Mouse (Mus musculus) NIH3T3 (cell line): Measurements from ENCODE around the gene Sufu.

Experiments used
- DNase-seq: peaks from one replicate; pipeline ENCODE4 v3.0.0-alpha.2; 2012; ENCODE audit warnings: low read depth

Gene Sufu

DNA sequence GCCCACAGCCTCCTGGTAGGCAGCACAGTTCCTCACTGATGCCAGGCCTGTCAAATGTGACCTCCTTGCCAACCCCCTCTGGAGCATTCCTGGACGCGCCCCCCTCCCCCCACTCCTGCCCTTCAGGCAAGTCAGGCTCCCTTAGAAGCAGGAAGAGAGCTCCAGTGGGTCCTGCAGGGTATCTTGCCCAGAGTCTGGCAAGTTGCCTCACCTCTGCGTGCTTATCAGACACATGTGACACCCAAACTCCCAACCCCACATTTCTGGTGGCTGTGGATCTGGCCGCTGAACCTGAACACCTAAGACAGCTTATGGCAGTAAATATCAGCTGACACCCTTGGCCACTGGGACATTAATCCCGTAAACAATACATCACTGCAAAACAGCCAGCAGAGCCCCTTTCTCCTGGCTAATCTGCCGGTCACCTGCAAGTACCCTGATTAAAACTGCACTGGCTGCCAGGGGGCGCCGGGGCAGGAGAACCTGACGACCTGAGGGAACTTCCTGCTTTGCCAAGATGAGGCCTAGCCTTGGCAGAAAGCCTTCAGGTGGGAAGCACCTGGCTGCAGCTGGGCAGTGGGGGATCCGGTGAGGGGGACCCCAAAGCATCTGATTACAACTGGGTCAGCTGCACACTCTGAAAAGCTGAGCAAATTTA is 135.5 kb downstream of the Sufu start:
- DNase-seq: no peak

DNA sequence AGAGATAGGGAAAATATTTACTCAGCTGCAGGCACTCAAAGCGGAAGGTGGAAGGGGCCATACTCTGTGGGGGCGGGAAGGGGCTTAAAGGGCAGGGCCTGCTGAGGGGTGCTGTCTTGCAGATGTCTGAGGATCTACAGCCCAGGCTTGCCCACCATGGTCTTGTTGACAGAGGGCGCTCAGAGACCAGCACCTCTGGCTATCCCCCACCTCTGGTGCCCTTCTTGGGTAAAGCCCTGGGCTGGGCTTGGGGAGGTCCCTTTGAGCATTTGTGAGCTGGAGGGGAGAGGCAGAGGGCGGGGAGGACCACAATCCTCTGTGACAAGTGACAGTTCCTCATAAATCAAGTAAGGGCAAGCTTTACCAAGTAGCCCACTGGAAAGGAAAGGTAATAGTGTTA is 136.4 kb downstream of the Sufu start:
- no peak for DNase-seq

DNA sequence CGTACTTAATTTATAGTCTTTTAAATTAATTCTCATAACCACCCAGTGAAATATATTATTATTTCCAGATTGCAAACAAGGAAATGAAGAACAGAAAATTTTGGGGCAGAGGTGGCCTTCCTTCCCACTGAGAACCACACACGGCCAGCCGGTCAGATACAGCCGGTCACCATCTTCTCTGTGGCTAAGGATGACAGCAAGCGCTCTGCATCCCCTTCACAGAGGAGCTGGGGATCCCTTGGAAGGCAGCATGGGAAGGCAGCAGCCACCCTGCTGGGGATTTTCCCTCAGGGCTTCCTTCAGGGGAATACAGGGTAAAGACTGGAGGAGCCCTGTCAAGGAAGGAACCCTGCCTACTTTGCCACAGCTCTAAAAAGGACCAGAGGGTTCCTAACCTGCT is 136.8 kb downstream of the Sufu start:
- no peak for DNase-seq

DNA sequence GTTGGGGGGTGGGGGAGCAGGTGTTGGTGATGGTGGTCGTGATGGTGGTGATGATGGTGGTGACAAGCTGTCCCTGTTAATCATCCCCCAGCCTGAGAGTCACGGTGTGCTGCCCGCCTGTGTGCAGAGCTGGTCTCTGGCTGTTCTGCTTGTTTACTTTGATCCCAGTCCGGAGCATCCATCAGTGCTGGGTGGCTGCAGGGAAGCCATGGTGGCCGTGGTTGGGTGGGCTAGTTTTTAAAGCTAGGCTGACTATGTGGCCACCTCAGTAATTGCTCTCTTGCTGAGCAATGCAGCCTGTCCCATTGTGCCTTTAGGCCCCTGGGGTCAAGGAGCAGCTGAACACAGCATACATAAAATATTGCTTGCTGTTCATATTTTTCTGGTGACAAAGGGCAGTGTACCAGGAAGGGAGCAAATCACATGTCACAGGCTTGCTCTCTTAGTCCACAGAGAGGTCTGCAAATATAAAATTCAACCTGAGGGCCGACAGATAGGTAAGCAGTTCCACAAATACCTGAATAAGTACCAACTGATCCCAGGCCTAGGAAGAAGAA is 137.9 kb downstream of the Sufu start:
- no peak for DNase-seq

DNA sequence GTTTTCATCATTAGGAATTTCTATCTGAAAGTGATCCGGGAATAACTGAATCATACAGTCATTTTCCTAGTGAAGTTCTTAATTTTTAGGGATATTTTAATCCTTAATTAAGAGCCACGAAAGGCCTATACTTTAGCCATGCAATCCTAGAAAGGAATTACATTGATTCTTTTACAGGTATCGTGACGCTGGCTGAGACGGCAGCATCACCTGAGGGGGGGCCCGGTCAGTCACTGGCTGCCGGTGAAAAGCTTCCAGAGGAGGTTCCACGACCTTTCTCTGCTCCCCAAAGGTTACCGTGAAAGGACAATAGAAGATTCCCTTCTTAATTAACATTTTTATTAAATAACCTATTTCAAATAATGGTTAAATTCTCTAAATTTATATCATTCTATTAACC is 140.7 kb downstream of the Sufu start:
- DNase-seq: no peak

DNA sequence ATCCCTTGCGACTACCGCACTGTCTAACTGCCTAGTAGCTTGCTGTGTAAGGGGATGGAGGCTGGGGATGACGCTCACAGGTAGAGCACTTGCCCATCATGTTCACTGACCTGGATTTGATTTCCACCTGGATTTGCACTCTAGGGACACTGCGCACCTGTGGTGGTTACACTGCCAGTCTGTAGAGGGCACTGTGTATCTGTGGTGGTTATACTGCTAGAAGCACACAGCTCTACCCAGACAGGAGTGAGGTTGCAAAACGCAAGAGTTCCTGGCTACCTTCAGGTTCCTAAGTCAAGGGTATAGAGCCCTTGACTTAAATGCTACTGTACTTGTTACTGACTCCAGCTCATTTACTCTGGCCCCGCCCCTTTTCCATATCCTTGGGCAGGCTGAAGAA is 141.5 kb downstream of the Sufu start:
- DNase-seq: no peak
